Mouse (Mus musculus): Measurements from ENCODE around the gene Pqlc2.

The Pqlc2 gene

GRCm38 (mm10) chr4:139305521-139305920 lies 5.0 kb downstream of the Pqlc2 start:
- DNase-seq (ENCODE audit: low spot score in 2 of 2) = no peak

GRCm38 (mm10) chr4:139302241-139302640 lies 8.3 kb downstream of the Pqlc2 start:
- DNase-seq (ENCODE audit: low spot score in 2 of 2) = no peak

- no peak for DNase-seq (ENCODE audit: low spot score in 2 of 2)
Measured at GRCm38 (mm10) chr4:139301780-139302179, 8.7 kb downstream of the Pqlc2 start.

- DNase-seq (ENCODE audit: low spot score in 2 of 2) = no peak
Measured at GRCm38 (mm10) chr4:139298671-139299366, 11.7 kb downstream of the Pqlc2 start.

- DNase-seq (ENCODE audit: low spot score in 2 of 2) = peak; percentile 59 to 65
Measured at GRCm38 (mm10) chr4:139297566-139297965, 12.9 kb downstream of the Pqlc2 start.

GRCm38 (mm10) chr4:139292038-139292437 lies 18.5 kb downstream of the Pqlc2 start:
- DNase-seq (ENCODE audit: low spot score in 2 of 2) = no peak

- DNase-seq (ENCODE audit: low spot score in 2 of 2) = no peak
Measured at GRCm38 (mm10) chr4:139291099-139291498, 19.4 kb downstream of the Pqlc2 start.

GRCm38 (mm10) chr4:139289017-139289416 lies 21.5 kb downstream of the Pqlc2 start:
- DNase-seq (ENCODE audit: low spot score in 2 of 2) = peak in 1 of 2 experiments; percentile 31

GRCm38 (mm10) chr4:139287122-139287863 lies 23.2 kb downstream of the Pqlc2 start:
- peak; percentile 81 to 89 for DNase-seq (ENCODE audit: low spot score in 2 of 2)

GRCm38 (mm10) chr4:139286234-139286633 lies 24.3 kb downstream of the Pqlc2 start:
- DNase-seq (ENCODE audit: low spot score in 2 of 2) = no peak

GRCm38 (mm10) chr4:139284877-139285276 lies 25.6 kb downstream of the Pqlc2 start:
- no peak for DNase-seq (ENCODE audit: low spot score in 2 of 2)

GRCm38 (mm10) chr4:139282955-139283417 lies 27.5 kb downstream of the Pqlc2 start:
- DNase-seq (ENCODE audit: low spot score in 2 of 2) = peak; percentile 45 to 56

GRCm38 (mm10) chr4:139281791-139282345 lies 28.6 kb downstream of the Pqlc2 start:
- DNase-seq (ENCODE audit: low spot score in 2 of 2) = no peak

- no peak for DNase-seq (ENCODE audit: low spot score in 2 of 2)
Measured at GRCm38 (mm10) chr4:139280530-139280929, 30.0 kb downstream of the Pqlc2 start.

GRCm38 (mm10) chr4:139276411-139276810 lies 34.1 kb downstream of the Pqlc2 start:
- no peak for DNase-seq (ENCODE audit: low spot score in 2 of 2)

GRCm38 (mm10) chr4:139274573-139274972 lies 35.9 kb downstream of the Pqlc2 start:
- no peak for DNase-seq (ENCODE audit: low spot score in 2 of 2)

GRCm38 (mm10) chr4:139272951-139273680 lies 37.4 kb downstream of the Pqlc2 start:
- DNase-seq (ENCODE audit: low spot score in 2 of 2) = no peak

GRCm38 (mm10) chr4:139271562-139271961 lies 38.9 kb downstream of the Pqlc2 start:
- no peak for DNase-seq (ENCODE audit: low spot score in 2 of 2)

- DNase-seq (ENCODE audit: low spot score in 2 of 2) = no peak
Measured at GRCm38 (mm10) chr4:139270168-139270567, 40.3 kb downstream of the Pqlc2 start.

- no peak for DNase-seq (ENCODE audit: low spot score in 2 of 2)
Measured at GRCm38 (mm10) chr4:139268242-139268641, 42.3 kb downstream of the Pqlc2 start.

- no peak for DNase-seq (ENCODE audit: low spot score in 2 of 2)
Measured at GRCm38 (mm10) chr4:139267335-139267734, 43.2 kb downstream of the Pqlc2 start.

- DNase-seq (ENCODE audit: low spot score in 2 of 2) = no peak
Measured at GRCm38 (mm10) chr4:139266500-139266865, 44.0 kb downstream of the Pqlc2 start.
